Mouse (Mus musculus): ENCODE measurements around the gene P2ry6. TPM values are rescaled to one million over a fixed set of nuclear protein-coding genes. Genes with fewer than 3 reads are reported as not detected.

The P2ry6 gene
- polyA plus RNA-seq, 1 experiment from 2014 or later = 2.6 TPM

GRCm38 (mm10) chr7:100918176-100918575 is 56.3 kb downstream of the P2ry6 start:
- peaks cover 31% of the 10 kb centered on the region for H3K36me3 ChIP-seq

GRCm38 (mm10) chr7:100917751-100918150 is 56.7 kb downstream of the P2ry6 start:
- Histone ChIP-seq H3K36me3 (peaks cover 28% of the 10 kb centered on the region), H3K27me3 (replicated peaks) (no peaks in the 10 kb centered on the region), H3K9me3 (replicated peaks) (no peaks in the 10 kb centered on the region), H3K9ac (peak overlapping the region; percentile 69), H3K4me3 (no peak overlapping the region), H3K4me2 (peak overlapping the region; percentile 50), H3K27ac (ENCODE audit: poor library complexity, severe bottlenecking) (peak overlapping the region; percentile 79), H3K4me1 (replicated peaks) (peaks cover 95% of the 10 kb centered on the region)
- no peak for ATAC-seq (ENCODE audit: insufficient number of reproducible peaks, low FRiP score)
- whole genome bisulfite sequencing = 39% methylated on average over 6 of the region's 6 CpGs

More at GRCm38 (mm10) chr7:100918176-100918575, 56.3 kb downstream of the P2ry6 start:
- Histone ChIP-seq H3K4me3 (no peak overlapping the region), H3K27ac (ENCODE audit: poor library complexity, severe bottlenecking) (peak overlapping the region; percentile 79), H3K4me2 (peak overlapping the region; percentile 50), H3K4me1 (replicated peaks) (peaks cover 95% of the 10 kb centered on the region), H3K9me3 (replicated peaks) (no peaks in the 10 kb centered on the region), H3K9ac (peak overlapping the region; percentile 69), H3K27me3 (replicated peaks) (no peaks in the 10 kb centered on the region)
- peak; percentile 38; the same call in 1 of the 2 replicates for ATAC-seq (ENCODE audit: insufficient number of reproducible peaks, low FRiP score)
- WGBS = 8% methylated on average over 8 of the region's 9 CpGs

- Histone ChIP-seq H3K4me3 (no peak overlapping the region), H3K9ac (peak overlapping the region; percentile 41; the same call in 1 of the 2 replicates), H3K4me2 (no peak overlapping the region), H3K36me3 (peaks cover 16% of the 10 kb centered on the region), H3K27ac (ENCODE audit: poor library complexity, severe bottlenecking) (peak overlapping the region; percentile 31), H3K4me1 (replicated peaks) (peaks cover 95% of the 10 kb centered on the region), H3K27me3 (replicated peaks) (no peaks in the 10 kb centered on the region), H3K9me3 (replicated peaks) (no peaks in the 10 kb centered on the region)
- 45% methylated on average over 6 of the region's 6 CpGs for WGBS
- no peak for ATAC-seq (ENCODE audit: insufficient number of reproducible peaks, low FRiP score)
Observed at GRCm38 (mm10) chr7:100916526-100916925, 57.9 kb downstream of the P2ry6 start.

- Histone ChIP-seq H3K4me1 (replicated peaks) (peaks cover 100% of the 10 kb centered on the region), H3K9ac (no peak overlapping the region), H3K27ac (ENCODE audit: poor library complexity, severe bottlenecking) (no peak overlapping the region), H3K9me3 (replicated peaks) (no peaks in the 10 kb centered on the region), H3K4me2 (no peak overlapping the region), H3K27me3 (replicated peaks) (no peaks in the 10 kb centered on the region), H3K4me3 (no peak overlapping the region), H3K36me3 (peaks cover 12% of the 10 kb centered on the region)
- no peak for ATAC-seq (ENCODE audit: insufficient number of reproducible peaks, low FRiP score)
- 76% methylated on average over 5 of the region's 5 CpGs for WGBS
Observed at GRCm38 (mm10) chr7:100915204-100915603, 59.2 kb downstream of the P2ry6 start.

DNA sequence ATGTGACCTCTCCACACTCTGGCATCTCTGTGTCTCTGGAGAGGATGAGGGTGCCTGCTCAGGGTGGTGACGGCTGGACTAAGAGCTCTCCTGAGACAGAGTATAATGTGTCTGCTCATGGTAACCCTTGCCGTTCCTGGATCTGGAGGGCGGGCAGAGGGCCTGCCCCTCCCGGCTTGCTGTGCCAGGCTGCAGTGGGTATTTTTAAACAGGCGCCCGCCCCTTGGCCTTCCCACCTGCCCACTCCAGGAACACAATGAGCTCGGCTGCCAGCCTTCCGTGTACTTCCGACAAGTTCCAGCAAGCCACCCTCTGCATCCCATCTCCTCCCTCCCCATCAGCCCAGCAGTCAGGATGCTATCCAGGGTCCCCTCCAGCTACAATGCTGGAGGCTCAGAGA is 62.7 kb downstream of the P2ry6 start:
- H3K9ac ChIP-seq = no peak overlapping the region
- no peak overlapping the region for H3K4me3 ChIP-seq
- H3K9me3 ChIP-seq (replicated peaks) = no peaks in the 10 kb centered on the region
- peaks cover 16% of the 10 kb centered on the region for H3K36me3 ChIP-seq
- H3K4me1 ChIP-seq (replicated peaks) = peaks cover 93% of the 10 kb centered on the region
- no peak for ATAC-seq (ENCODE audit: insufficient number of reproducible peaks, low FRiP score)
- WGBS = 28% methylated on average over 9 of the region's 9 CpGs
- no peaks in the 10 kb centered on the region for H3K27me3 ChIP-seq (replicated peaks)
- H3K27ac ChIP-seq (ENCODE audit: poor library complexity, severe bottlenecking) = peak overlapping the region; percentile 77; the same call in 1 of the 2 replicates
- H3K4me2 ChIP-seq = peak overlapping the region; percentile 46

DNA sequence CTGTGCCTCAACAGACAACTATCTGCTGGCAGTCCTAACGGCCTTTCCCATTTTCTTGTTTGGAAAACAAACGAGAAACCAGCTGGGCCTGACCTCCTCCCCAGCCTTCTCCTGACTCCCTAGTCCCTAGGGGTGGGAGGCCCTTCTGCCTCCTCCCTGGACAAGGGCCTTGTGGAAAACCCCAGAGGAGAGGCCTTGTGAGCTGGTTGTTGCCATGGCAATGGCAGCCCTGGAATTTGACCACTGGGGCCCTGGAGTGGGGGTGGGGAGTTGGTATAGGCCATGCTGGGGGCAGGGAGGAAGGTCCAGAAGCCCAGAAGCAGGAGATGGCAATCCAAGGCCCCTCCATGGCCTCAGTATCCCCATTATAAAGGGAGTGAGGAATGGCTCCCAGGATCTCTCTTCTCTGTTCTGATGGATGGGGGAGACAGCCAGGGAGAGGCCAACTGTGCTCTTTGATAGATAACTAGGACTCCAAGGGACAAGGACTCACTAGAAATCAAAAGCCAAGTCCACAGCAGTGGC is 63.1 kb downstream of the P2ry6 start:
- H3K9ac ChIP-seq = peak overlapping the region; percentile 39; the same call in 1 of the 2 replicates
- no peak overlapping the region for H3K4me3 ChIP-seq
- H3K9me3 ChIP-seq (replicated peaks) = no peaks in the 10 kb centered on the region
- no peak for ATAC-seq (ENCODE audit: insufficient number of reproducible peaks, low FRiP score)
- H3K27me3 ChIP-seq (replicated peaks) = no peaks in the 10 kb centered on the region
- H3K4me2 ChIP-seq = peak overlapping the region; percentile 46
- peaks cover 11% of the 10 kb centered on the region for H3K36me3 ChIP-seq
- WGBS = 12% methylated on average over 2 of the region's 2 CpGs
- H3K27ac ChIP-seq (ENCODE audit: poor library complexity, severe bottlenecking) = peak overlapping the region; percentile 77; the same call in 1 of the 2 replicates
- H3K4me1 ChIP-seq (replicated peaks) = peaks cover 89% of the 10 kb centered on the region

DNA sequence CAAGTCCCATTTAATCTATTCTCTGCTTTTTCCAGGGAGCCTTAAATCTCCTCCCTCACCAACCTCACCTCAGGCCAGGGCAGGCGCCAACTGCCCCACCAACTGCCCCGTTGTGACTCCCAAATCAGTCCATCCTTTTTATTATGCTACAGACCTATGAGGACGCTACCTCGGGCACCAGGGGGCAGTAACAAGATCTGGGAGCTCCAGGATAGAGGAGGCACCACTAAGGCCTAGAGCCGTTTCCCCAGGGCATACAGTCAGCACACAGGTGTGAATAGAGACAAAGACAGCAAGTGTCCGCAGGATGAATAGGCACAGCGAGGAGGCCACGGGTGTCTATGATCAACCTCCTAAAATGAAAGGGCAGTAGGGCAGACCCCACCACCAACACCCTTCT is 65.9 kb downstream of the P2ry6 start:
- 48% methylated on average over 8 of the region's 8 CpGs for WGBS
- Histone ChIP-seq H3K9ac (no peak overlapping the region), H3K27ac (ENCODE audit: poor library complexity, severe bottlenecking) (0 out of 2 replicates have a peak overlapping the region, but pooled peaks have one; percentile 33), H3K4me2 (no peak overlapping the region), H3K9me3 (replicated peaks) (no peaks in the 10 kb centered on the region), H3K36me3 (peaks cover 6% of the 10 kb centered on the region), H3K27me3 (replicated peaks) (no peaks in the 10 kb centered on the region), H3K4me3 (no peak overlapping the region), H3K4me1 (replicated peaks) (peaks cover 76% of the 10 kb centered on the region)
- no peak for ATAC-seq (ENCODE audit: insufficient number of reproducible peaks, low FRiP score)

GRCm38 (mm10) chr7:100908061-100908460 is 66.4 kb downstream of the P2ry6 start:
- H3K27me3 ChIP-seq (replicated peaks) = no peaks in the 10 kb centered on the region
- peaks cover 6% of the 10 kb centered on the region for H3K36me3 ChIP-seq
- ATAC-seq (ENCODE audit: insufficient number of reproducible peaks, low FRiP score) = no peak
- H3K9me3 ChIP-seq (replicated peaks) = no peaks in the 10 kb centered on the region
- WGBS = 82% methylated on average over 8 of the region's 8 CpGs
- H3K4me1 ChIP-seq (replicated peaks) = peaks cover 76% of the 10 kb centered on the region
- H3K9ac ChIP-seq = no peak overlapping the region
- peak overlapping the region; percentile 33; the same call in 1 of the 2 replicates for H3K27ac ChIP-seq (ENCODE audit: poor library complexity, severe bottlenecking)
- no peak overlapping the region for H3K4me2 ChIP-seq
- no peak overlapping the region for H3K4me3 ChIP-seq

- 4% methylated on average over 1 of the region's 1 CpGs for WGBS
- Histone ChIP-seq H3K9me3 (replicated peaks) (no peaks in the 10 kb centered on the region), H3K27ac (ENCODE audit: poor library complexity, severe bottlenecking) (0 out of 2 replicates have a peak overlapping the region, but pooled peaks have one; percentile 33), H3K4me3 (no peak overlapping the region), H3K4me2 (no peak overlapping the region), H3K9ac (no peak overlapping the region), H3K36me3 (peaks cover 6% of the 10 kb centered on the region), H3K27me3 (replicated peaks) (no peaks in the 10 kb centered on the region), H3K4me1 (replicated peaks) (peaks cover 71% of the 10 kb centered on the region)
- no peak for ATAC-seq (ENCODE audit: insufficient number of reproducible peaks, low FRiP score)
Observed at GRCm38 (mm10) chr7:100907231-100907630, 67.2 kb downstream of the P2ry6 start.

DNA sequence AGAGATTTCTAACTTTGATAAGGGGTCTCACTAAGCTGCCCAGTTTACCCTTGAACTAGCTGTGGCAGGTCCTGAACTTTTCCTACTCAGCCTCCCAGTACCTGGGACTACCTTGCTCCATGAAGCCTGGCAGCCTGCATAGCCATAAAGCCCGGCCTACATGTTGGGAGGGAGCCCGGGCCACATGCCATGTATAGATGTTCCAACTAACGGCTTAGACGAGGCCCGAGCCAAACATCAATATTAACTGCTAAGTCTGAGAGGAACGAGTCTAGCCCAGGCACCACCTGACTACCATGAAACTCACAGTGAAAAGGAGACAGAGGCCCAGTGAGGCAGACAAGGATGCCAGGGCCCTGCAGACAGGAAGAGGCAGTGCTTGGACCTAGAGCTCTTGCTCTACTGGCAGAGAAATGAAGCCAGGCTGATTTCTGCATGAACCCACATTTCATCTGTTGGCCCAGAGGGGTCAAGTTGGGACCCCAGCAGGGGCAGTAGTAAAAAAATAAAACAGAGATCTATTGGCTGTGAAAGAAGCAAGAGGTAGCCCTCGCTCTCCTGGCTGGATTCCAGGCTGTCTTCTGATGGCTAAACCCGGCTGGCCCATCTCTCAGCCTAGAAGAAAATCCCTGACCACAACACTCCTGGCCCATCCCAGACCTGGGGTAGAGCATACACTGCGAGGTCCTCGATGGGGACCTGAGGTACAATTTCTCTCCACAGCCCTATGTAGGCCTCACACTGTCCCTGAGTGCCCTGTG is 68.2 kb downstream of the P2ry6 start:
- Histone ChIP-seq H3K4me2 (no peak overlapping the region), H3K4me3 (no peak overlapping the region), H3K9me3 (replicated peaks) (no peaks in the 10 kb centered on the region), H3K27me3 (replicated peaks) (no peaks in the 10 kb centered on the region), H3K4me1 (replicated peaks) (peaks cover 60% of the 10 kb centered on the region), H3K27ac (ENCODE audit: poor library complexity, severe bottlenecking) (no peak overlapping the region), H3K36me3 (peaks cover 6% of the 10 kb centered on the region), H3K9ac (no peak overlapping the region)
- WGBS = 85% methylated on average over 10 of the region's 10 CpGs
- no peak for ATAC-seq (ENCODE audit: insufficient number of reproducible peaks, low FRiP score)

- WGBS = 56% methylated on average over 7 of the region's 7 CpGs
Observed at GRCm38 (mm10) chr7:100905037-100905436, 69.4 kb downstream of the P2ry6 start.

More at GRCm38 (mm10) chr7:100905037-100905436, 69.4 kb downstream of the P2ry6 start:
- Histone ChIP-seq H3K9ac (no peak overlapping the region), H3K9me3 (replicated peaks) (no peaks in the 10 kb centered on the region), H3K27ac (ENCODE audit: poor library complexity, severe bottlenecking) (no peak overlapping the region), H3K36me3 (peaks cover 6% of the 10 kb centered on the region), H3K4me1 (replicated peaks) (peaks cover 49% of the 10 kb centered on the region), H3K27me3 (replicated peaks) (no peaks in the 10 kb centered on the region), H3K4me3 (no peak overlapping the region), H3K4me2 (no peak overlapping the region)
- no peak for ATAC-seq (ENCODE audit: insufficient number of reproducible peaks, low FRiP score)
